Mouse (Mus musculus): ENCODE results near the gene Stxbp6. TPM values are rescaled to one million over a fixed set of nuclear protein-coding genes. Genes with fewer than 3 reads are reported as not detected.
A peak's percentile ranks its signal among the peaks of the same experiment; 100 is the strongest.

The Stxbp6 gene
- polyA plus RNA-seq, 1 experiment, result 6.1 TPM

DNA sequence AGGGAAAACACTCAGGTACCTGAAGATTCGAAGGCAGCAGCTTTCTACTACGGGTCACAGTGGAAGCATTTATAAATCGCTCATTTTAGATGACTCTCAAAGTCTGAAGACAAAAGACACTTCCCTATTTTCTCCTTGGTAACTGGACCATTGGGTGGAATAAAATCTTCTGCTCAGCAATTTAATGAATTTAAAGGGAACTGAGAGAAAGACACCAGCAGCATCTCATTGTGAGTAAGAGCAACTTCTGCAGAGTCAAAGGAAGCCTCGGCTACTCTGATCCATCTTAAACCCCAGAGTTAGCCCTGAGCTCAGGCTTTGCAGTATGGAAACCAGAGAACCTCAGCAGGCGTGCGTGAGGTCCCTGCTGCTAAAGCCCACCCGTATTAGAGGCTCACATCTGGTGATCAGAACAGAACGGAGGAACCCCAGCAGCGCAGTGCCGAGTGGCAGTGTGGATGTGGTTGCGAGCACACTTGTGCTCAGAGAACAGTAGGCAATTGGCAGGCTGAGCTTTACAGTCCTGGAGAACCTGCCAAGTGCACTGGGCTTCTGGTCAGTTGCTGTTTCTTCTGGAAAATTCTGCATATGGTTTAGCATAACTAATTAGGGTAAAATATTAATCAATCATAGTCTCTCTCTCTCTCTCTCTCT lies 62.9 kb downstream of the Stxbp6 start:
- Histone ChIP-seq H3K27ac (ENCODE audit: control insufficient read depth, insufficient read depth, low read depth, low read length) (peak overlapping the region; percentile 24; the same call in 1 of the 2 replicates), H3K4me3 (ENCODE audit: control insufficient read depth, low read depth, low read length) (no peak overlapping the region), H3K36me3 (ENCODE audit: control insufficient read depth, insufficient read depth, low read length) (no peaks in the 10 kb centered on the region), H3K4me1 (ENCODE audit: control insufficient read depth, insufficient read depth, low read length) (no peaks in the 10 kb centered on the region), H3K27me3 (ENCODE audit: control insufficient read depth, insufficient read depth, low read length) (no peaks in the 10 kb centered on the region)
- no peak for TF ChIP-seq CTCF (IDR thresholded peaks at IDR 0.05; ENCODE audit: control insufficient read depth, insufficient read depth, insufficient replicate concordance, low read depth, low read length)
- TF ChIP-seq POLR2A (IDR thresholded peaks at IDR 0.05; ENCODE audit: control insufficient read depth, low read depth, low read length), result no peak

DNA sequence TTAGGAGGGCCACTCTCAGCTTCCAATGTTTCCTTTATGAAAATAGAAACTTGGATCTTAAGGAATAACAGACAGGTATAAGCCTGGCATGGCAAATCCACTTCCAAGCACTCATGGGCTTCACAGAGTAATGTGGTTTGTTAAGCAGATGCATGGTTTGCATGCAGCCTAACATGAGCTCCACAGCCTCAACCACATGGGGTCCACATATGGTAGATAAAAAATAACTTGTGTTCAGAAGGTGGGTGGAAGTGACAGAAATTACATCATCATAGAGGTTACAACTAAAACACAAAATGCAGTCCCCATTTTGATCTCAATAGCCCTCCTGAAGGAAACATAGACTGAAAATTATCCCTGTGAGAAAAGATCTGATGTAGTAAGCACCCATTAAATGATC lies 63.5 kb downstream of the Stxbp6 start:
- TF ChIP-seq POLR2A (IDR thresholded peaks at IDR 0.05; ENCODE audit: control insufficient read depth, low read depth, low read length), result no peak
- TF ChIP-seq CTCF (IDR thresholded peaks at IDR 0.05; ENCODE audit: control insufficient read depth, insufficient read depth, insufficient replicate concordance, low read depth, low read length), result no peak
- H3K36me3 ChIP-seq (ENCODE audit: control insufficient read depth, insufficient read depth, low read length), result no peaks in the 10 kb centered on the region
- H3K27ac ChIP-seq (ENCODE audit: control insufficient read depth, insufficient read depth, low read depth, low read length), result no peak overlapping the region
- no peaks in the 10 kb centered on the region for H3K4me1 ChIP-seq (ENCODE audit: control insufficient read depth, insufficient read depth, low read length)
- H3K27me3 ChIP-seq (ENCODE audit: control insufficient read depth, insufficient read depth, low read length), result no peaks in the 10 kb centered on the region
- no peak overlapping the region for H3K4me3 ChIP-seq (ENCODE audit: control insufficient read depth, low read depth, low read length)

DNA sequence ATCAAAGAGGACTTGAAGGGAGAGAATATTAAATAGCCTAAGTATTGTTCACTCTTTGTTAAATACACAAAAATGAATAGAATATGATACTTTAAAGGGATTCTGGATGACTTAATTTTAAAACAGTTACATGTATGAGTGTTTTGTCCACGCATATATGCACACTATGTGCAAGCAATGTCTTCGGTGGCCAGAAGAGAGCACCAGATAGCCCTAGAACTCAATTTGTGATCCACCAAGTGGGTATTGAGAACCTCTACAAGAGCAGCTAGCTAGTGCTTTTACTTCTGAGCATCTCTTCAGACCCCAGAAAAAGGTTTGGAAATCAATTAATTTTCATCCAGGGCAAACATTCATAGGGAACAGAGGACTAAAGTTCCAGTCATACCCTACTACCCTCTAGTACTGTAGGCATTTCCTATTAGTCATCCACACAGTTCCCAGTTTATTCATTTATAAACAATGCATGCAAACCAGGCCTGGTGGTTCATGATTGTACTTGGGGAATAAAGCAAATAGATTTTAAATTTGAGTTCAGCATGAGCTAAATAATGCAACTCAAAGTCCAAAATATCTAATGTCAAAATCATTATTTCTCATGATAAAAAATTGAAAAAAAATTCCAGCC lies 64.4 kb downstream of the Stxbp6 start:
- no peak overlapping the region for H3K27ac ChIP-seq (ENCODE audit: control insufficient read depth, insufficient read depth, low read depth, low read length)
- H3K4me1 ChIP-seq (ENCODE audit: control insufficient read depth, insufficient read depth, low read length), result no peaks in the 10 kb centered on the region
- TF ChIP-seq CTCF (IDR thresholded peaks at IDR 0.05; ENCODE audit: control insufficient read depth, insufficient read depth, insufficient replicate concordance, low read depth, low read length), result no peak
- no peak for TF ChIP-seq POLR2A (IDR thresholded peaks at IDR 0.05; ENCODE audit: control insufficient read depth, low read depth, low read length)
- H3K27me3 ChIP-seq (ENCODE audit: control insufficient read depth, insufficient read depth, low read length), result no peaks in the 10 kb centered on the region
- no peaks in the 10 kb centered on the region for H3K36me3 ChIP-seq (ENCODE audit: control insufficient read depth, insufficient read depth, low read length)
- no peak overlapping the region for H3K4me3 ChIP-seq (ENCODE audit: control insufficient read depth, low read depth, low read length)

DNA sequence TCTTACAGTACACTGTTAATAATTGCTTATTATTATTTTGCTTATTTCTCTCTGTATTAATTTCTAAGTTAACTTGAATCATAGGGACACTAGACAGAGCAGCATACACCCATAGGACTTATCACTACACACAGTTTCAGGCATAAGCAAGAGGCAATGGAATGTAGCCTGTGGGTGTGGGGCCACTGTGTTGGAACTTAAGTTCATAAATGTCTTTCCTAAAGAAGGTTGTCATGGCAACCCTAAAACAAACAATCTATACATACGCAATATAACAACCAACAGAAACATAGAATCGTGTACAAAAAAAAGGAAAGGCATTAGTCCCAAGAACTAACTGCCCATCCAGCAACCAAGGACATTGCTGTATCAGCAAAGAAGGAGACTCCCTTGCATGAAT lies 67.9 kb downstream of the Stxbp6 start:
- TF ChIP-seq POLR2A (IDR thresholded peaks at IDR 0.05; ENCODE audit: control insufficient read depth, low read depth, low read length) (no peak), CTCF (IDR thresholded peaks at IDR 0.05; ENCODE audit: control insufficient read depth, insufficient read depth, insufficient replicate concordance, low read depth, low read length) (no peak)
- Histone ChIP-seq H3K27ac (ENCODE audit: control insufficient read depth, insufficient read depth, low read depth, low read length) (no peak overlapping the region), H3K4me3 (ENCODE audit: control insufficient read depth, low read depth, low read length) (no peak overlapping the region), H3K36me3 (ENCODE audit: control insufficient read depth, insufficient read depth, low read length) (no peaks in the 10 kb centered on the region), H3K27me3 (ENCODE audit: control insufficient read depth, insufficient read depth, low read length) (no peaks in the 10 kb centered on the region), H3K4me1 (ENCODE audit: control insufficient read depth, insufficient read depth, low read length) (no peaks in the 10 kb centered on the region)

DNA sequence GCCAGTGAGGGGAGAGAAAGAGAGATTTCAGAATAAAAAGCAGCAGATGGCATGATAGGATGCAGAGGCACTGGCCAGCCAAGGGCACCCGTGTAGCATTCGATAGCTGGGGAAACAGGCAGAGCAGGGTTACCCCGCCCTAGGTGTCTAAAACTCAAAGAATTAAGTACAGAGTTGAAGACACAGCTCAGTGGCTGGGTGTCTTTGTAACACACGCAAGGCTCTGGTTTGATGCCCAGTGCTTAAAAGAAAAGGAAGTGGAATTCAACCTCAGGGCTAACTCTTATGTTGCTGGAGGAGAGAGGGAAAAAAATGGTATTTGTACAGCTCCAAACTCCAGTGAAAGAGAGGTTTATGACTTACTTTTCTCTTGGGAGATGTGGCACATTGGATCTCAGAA lies 68.5 kb downstream of the Stxbp6 start:
- no peak for TF ChIP-seq CTCF (IDR thresholded peaks at IDR 0.05; ENCODE audit: control insufficient read depth, insufficient read depth, insufficient replicate concordance, low read depth, low read length)
- TF ChIP-seq POLR2A (IDR thresholded peaks at IDR 0.05; ENCODE audit: control insufficient read depth, low read depth, low read length), result no peak
- no peaks in the 10 kb centered on the region for H3K4me1 ChIP-seq (ENCODE audit: control insufficient read depth, insufficient read depth, low read length)
- H3K27me3 ChIP-seq (ENCODE audit: control insufficient read depth, insufficient read depth, low read length), result no peaks in the 10 kb centered on the region
- H3K27ac ChIP-seq (ENCODE audit: control insufficient read depth, insufficient read depth, low read depth, low read length), result no peak overlapping the region
- no peak overlapping the region for H3K4me3 ChIP-seq (ENCODE audit: control insufficient read depth, low read depth, low read length)
- no peaks in the 10 kb centered on the region for H3K36me3 ChIP-seq (ENCODE audit: control insufficient read depth, insufficient read depth, low read length)

DNA sequence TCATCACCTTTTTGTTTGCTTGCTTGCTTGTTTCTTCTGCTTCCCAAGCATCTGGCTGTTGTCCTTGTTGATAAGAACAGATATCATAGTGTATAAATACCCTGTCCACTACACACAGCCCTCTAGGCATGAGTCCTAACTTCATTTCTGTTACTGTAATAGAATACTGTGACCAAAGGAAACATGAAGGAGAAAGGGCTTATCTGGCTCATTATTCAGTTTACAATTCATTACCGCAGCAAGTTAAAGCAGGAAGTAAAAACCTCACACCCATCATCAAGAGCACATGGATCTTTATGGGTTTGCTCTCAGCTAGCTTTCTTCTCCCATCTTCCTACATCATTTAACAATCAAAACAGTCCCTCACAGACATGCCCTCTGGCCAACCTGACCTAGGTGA lies 72.5 kb downstream of the Stxbp6 start:
- TF ChIP-seq CTCF (IDR thresholded peaks at IDR 0.05; ENCODE audit: control insufficient read depth, insufficient read depth, insufficient replicate concordance, low read depth, low read length) (no peak), POLR2A (IDR thresholded peaks at IDR 0.05; ENCODE audit: control insufficient read depth, low read depth, low read length) (no peak)
- no peaks in the 10 kb centered on the region for H3K27me3 ChIP-seq (ENCODE audit: control insufficient read depth, insufficient read depth, low read length)
- H3K36me3 ChIP-seq (ENCODE audit: control insufficient read depth, insufficient read depth, low read length), result no peaks in the 10 kb centered on the region
- H3K27ac ChIP-seq (ENCODE audit: control insufficient read depth, insufficient read depth, low read depth, low read length), result no peak overlapping the region
- no peaks in the 10 kb centered on the region for H3K4me1 ChIP-seq (ENCODE audit: control insufficient read depth, insufficient read depth, low read length)
- H3K4me3 ChIP-seq (ENCODE audit: control insufficient read depth, low read depth, low read length), result no peak overlapping the region

DNA sequence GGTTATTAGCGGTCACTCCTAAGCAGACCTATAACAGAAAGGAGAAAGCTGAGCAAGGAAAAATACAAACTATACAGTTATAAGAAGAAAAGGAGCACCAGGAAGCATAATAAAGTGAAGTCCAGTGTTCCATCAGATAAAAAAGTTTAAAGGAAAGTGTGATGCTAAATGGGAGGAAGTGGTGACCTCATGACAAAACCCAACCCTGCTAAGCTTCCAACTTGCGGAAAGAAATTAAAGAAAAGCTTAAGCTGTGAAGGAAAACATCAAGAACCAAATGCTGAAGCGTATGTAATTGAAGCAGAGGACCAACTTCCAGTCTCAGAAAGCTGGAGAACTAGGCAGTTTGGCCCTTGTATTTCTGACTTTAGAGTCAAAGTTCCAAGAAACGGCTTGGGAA lies 77.1 kb downstream of the Stxbp6 start:
- H3K27ac ChIP-seq (ENCODE audit: control insufficient read depth, insufficient read depth, low read depth, low read length), result no peak overlapping the region
- no peaks in the 10 kb centered on the region for H3K36me3 ChIP-seq (ENCODE audit: control insufficient read depth, insufficient read depth, low read length)
- H3K27me3 ChIP-seq (ENCODE audit: control insufficient read depth, insufficient read depth, low read length), result no peaks in the 10 kb centered on the region
- TF ChIP-seq POLR2A (IDR thresholded peaks at IDR 0.05; ENCODE audit: control insufficient read depth, low read depth, low read length), result no peak
- H3K4me3 ChIP-seq (ENCODE audit: control insufficient read depth, low read depth, low read length), result no peak overlapping the region
- no peaks in the 10 kb centered on the region for H3K4me1 ChIP-seq (ENCODE audit: control insufficient read depth, insufficient read depth, low read length)

Measured in testis, adult 2 months (tissue).